Mouse (Mus musculus): ENCODE data around the gene Tnfrsf1a. TPM values are rescaled to one million over a fixed set of nuclear protein-coding genes. Genes with fewer than 3 reads are reported as not detected.

The Tnfrsf1a gene
- total and polyA plus RNA-seq, 3 experiments, result 208 to 368 (median 308) TPM

GRCm38 (mm10) chr6:125385066-125385974 is 36.2 kb downstream of the Tnfrsf1a start:
- DNase-seq, result peak; percentile 68

DNA sequence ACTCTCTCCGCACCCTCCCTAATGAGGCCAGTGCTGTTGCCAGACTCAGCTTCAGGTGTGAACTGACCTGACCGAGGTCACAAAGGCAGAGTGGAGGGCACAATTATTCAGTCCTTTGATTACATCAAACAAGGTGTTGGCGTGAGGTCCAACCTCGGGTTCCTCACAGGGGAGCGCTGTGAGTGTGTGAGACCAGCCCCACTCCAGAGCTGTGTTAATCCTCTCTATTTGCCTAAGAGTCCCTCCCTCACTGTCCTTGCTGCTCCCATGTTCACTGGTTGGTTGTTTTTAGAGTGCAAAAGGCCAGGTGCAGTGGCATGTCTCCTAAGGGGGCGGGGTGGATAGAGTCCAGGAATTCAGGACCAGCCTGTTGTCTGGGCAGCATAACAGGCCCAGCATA is 36.9 kb downstream of the Tnfrsf1a start:
- DNase-seq, result no peak

DNA sequence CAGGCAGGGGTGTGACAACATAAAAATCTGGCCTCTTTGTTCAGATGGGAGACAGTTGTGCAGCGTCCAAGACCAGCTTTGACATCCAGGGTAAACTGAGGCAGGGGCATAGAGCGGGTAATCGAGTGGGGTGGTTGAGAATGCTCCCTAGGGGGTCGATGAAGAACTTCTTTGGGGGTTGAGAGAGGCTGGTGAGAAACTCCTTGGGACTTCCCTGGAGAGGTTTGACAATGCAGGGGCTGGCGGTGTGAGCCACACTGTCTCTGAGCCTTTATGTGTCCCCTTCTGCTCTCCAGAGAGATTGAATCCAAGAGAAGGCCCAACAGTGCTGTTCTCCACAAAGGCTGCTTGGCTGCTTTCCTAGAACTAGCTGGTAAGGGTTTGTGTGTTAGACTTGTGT is 40.7 kb downstream of the Tnfrsf1a start:
- DNase-seq, result no peak

- no peak for DNase-seq
Measured at GRCm38 (mm10) chr6:125405461-125406382, 56.6 kb downstream of the Tnfrsf1a start.

DNA sequence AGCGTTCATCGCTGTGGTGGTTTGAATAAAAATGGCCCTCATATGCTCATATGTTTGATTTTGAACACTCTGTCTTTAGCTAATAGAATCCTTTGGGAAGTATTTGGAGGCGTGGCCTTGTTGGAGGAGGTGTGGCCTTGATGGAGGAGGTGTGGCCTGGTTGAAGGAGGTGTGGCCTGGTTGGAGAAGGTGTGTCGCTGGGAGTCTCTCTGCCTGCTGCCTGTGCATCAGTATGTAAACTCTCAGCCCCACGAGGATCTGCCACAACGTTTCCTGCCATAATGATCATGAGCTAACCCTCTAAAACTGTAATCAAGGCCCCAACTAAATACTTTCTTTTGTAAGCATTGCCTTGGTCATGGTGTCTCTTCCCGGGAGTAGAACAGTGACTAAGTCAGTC is 58.1 kb downstream of the Tnfrsf1a start:
- DNase-seq, result no peak

DNA sequence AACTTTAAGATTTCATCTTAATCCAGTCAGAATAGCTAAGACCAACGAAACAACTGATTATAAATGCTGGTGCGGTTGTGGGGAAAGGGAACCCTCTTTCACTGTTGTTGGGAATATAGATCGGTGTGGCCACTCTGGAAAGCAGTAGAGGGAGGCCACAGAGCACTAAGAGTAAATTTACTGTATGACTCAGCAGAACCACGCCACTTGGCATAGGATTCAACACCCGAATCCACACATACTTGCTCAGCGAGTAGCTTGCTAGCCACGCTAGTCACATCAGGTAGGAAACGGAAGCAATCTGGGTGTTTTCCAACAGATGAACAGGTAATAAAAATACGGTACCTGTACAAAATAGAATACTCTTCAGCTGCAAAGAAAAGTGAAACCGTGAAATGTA is 58.5 kb downstream of the Tnfrsf1a start:
- no peak for DNase-seq

GRCm38 (mm10) chr6:125410551-125410950 is 61.4 kb downstream of the Tnfrsf1a start:
- no peak for DNase-seq

GRCm38 (mm10) chr6:125410995-125411547 is 61.9 kb downstream of the Tnfrsf1a start:
- DNase-seq, result peak; percentile 43

GRCm38 (mm10) chr6:125411661-125412060 is 62.5 kb downstream of the Tnfrsf1a start:
- DNase-seq, result no peak

Other genes starting within 250 kb of the Tnfrsf1a start
- gene Nop2, start 217.5 kb upstream of the Tnfrsf1a start, total RNA-seq (2021), result 10 to 100 TPM; 40.9 to 51.7 TPM
- gene Nop2, start 217.5 kb upstream of the Tnfrsf1a start, polyA plus RNA-seq (2012; rRNA removed), result 8.0 and 12.0 TPM in 2 replicates
- gene Iffo1, start 204.1 kb upstream of the Tnfrsf1a start, total RNA-seq (2021), result 10 to 100 TPM; 13.8 to 21.4 TPM
- 73.1 and 80.0 TPM in 2 replicates for gene Iffo1, start 204.1 kb upstream of the Tnfrsf1a start, polyA plus RNA-seq (2012; rRNA removed)
- 1,000 to 10,000 TPM; 2,613 to 2,674 TPM for gene Gapdh, start 182.9 kb upstream of the Tnfrsf1a start, total RNA-seq (2021)
- gene Gapdh, start 182.9 kb upstream of the Tnfrsf1a start, polyA plus RNA-seq (2012; rRNA removed), result 2,736 and 3,470 TPM in 2 replicates
- gene Ncapd2, start 157.7 kb upstream of the Tnfrsf1a start, total RNA-seq (2021), result 10 to 100 TPM; 20.4 to 25.5 TPM
- 25.2 and 28.7 TPM in 2 replicates for gene Ncapd2, start 157.7 kb upstream of the Tnfrsf1a start, polyA plus RNA-seq (2012; rRNA removed)
- gene Mrpl51, start 157.6 kb upstream of the Tnfrsf1a start, total RNA-seq (2021), result 100 to 1,000 TPM; 162 to 208 TPM
- 44.2 and 45.1 TPM in 2 replicates for gene Mrpl51, start 157.6 kb upstream of the Tnfrsf1a start, polyA plus RNA-seq (2012; rRNA removed)
- gene Vamp1, start 133.8 kb upstream of the Tnfrsf1a start, total RNA-seq (2021), result 10 to 100 TPM; 35.7 to 39.7 TPM
- 46.2 and 47.0 TPM in 2 replicates for gene Vamp1, start 133.8 kb upstream of the Tnfrsf1a start, polyA plus RNA-seq (2012; rRNA removed)
- 10 to 100 TPM; 11.3 to 15.6 TPM for gene Tapbpl, start 117.5 kb upstream of the Tnfrsf1a start, total RNA-seq (2021)
- gene Tapbpl, start 117.5 kb upstream of the Tnfrsf1a start, polyA plus RNA-seq (2012; rRNA removed), result 12.0 and 12.1 TPM in 2 replicates
- gene Cd27, start 112.4 kb upstream of the Tnfrsf1a start, total RNA-seq (2021), result under 1 TPM; 0.43 to 0.73 TPM
- 0.74 and 0.88 TPM in 2 replicates for gene Cd27, start 112.4 kb upstream of the Tnfrsf1a start, polyA plus RNA-seq (2012; rRNA removed)
- not detected for gene Tuba3a, start 63.3 kb upstream of the Tnfrsf1a start, total RNA-seq (2021)
- not detected in 2 replicates for gene Tuba3a, start 63.3 kb upstream of the Tnfrsf1a start, polyA plus RNA-seq (2012; rRNA removed)
- gene Ltbr, start 35.5 kb upstream of the Tnfrsf1a start, total RNA-seq (2021), result 10 to 100 TPM; 75.1 to 78.7 TPM
- gene Ltbr, start 35.5 kb upstream of the Tnfrsf1a start, polyA plus RNA-seq (2012; rRNA removed), result 179 and 206 TPM in 2 replicates
- 1 to 10 TPM; 1.2 to 1.7 TPM for gene Scnn1a, start 28.7 kb upstream of the Tnfrsf1a start, total RNA-seq (2021)
- 1.9 and 2.5 TPM in 2 replicates for gene Scnn1a, start 28.7 kb upstream of the Tnfrsf1a start, polyA plus RNA-seq (2012; rRNA removed)
- under 1 TPM in 1 of 2 experiments, not detected in 1; 0.21 TPM for gene Plekhg6, start 31.4 kb downstream of the Tnfrsf1a start, total RNA-seq (2021)
- gene Plekhg6, start 31.4 kb downstream of the Tnfrsf1a start, polyA plus RNA-seq (2012; rRNA removed), result 0.02 and 0.11 TPM in 2 replicates
- gene Cd9, start 145.4 kb downstream of the Tnfrsf1a start, total RNA-seq (2021), result 100 to 1,000 TPM in 1 of 2 experiments, 10 to 100 TPM in 1; 80.1 to 178 TPM
- 57.1 and 58.9 TPM in 2 replicates for gene Cd9, start 145.4 kb downstream of the Tnfrsf1a start, polyA plus RNA-seq (2012; rRNA removed)
- 1 to 10 TPM; 4.5 to 8.5 TPM for gene Vwf, start 197.4 kb downstream of the Tnfrsf1a start, total RNA-seq (2021)
- 12.2 and 18.9 TPM in 2 replicates for gene Vwf, start 197.4 kb downstream of the Tnfrsf1a start, polyA plus RNA-seq (2012; rRNA removed)

Measured in adrenal gland, adult 2 months (tissue).